Mouse (Mus musculus) gastrocnemius, adult 8-10 months (tissue): ENCODE results near the gene Amigo2. TPM values are rescaled to one million over a fixed set of nuclear protein-coding genes. Genes with fewer than 3 reads are reported as not detected.

ENCODE experiments used
- DNase-seq, 2 experiments: peaks; one replicate each; pipeline ENCODE4 v3.0.0; 2022; ENCODE audit warnings: low spot score in 2 of 2
- total RNA-seq, 4 experiments: library from RNA; stranded (reverse); gene quantifications; 2 replicates each; pipeline ENCODE4 v1.2.4; 2022

Gene Amigo2
- total RNA-seq, result 1 to 10 TPM in 3 of 4 experiments, under 1 TPM in 1; 0.82 to 1.9 (median 1.7) TPM

DNA sequence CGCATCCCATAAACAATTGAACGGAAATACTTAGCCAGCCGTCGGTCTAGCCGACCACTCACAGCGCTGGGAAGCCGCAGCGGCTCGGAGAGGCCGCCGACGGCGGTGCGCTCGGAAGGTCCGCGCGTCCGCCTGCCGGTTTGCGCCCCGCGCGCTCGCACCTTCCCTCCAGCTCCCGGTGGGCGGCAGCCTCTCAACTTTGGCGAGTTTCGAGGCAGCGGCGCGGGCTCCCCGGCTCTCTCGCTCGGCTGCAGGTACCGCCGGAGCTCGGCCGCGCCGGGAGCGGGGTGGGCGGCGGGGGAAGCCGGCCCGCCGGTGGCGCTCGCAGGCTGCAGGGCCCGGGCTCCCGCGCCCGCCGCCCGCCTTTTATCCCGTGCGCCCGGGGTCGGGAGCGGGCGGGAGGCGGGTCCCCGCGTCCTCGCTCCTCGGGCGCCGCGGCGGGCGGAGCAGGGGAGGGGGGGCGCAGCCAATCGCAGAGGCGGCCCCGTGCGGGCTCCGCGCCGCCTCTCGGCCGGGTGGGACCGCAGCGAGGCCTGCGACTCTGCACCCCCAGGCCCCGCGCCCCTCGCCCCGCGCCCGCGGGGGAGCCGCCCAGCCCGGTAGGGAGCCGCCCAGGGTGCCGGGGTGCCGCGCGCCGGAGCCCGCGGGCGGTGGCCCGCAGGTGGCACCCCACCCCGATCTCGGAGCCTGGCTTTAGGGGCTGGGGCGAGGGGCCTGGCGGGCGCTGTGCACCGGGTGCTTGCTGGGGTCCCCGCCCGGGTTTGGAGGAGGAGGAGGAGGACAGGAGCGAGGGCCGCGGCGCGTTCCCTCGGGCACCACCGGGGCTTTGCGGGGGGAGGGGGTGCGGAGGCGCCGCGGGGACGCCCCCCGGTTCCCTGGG, at the start of gene Amigo2, which contains the start of gene Pced1b:
TSS of gene Amigo2 (minus strand) at position 377 of the 880 bp plus-strand sequence.
TSS of gene Pced1b (plus strand) at position 197 of the 880 bp plus-strand sequence.
- peak; percentile 9 to 23 for DNase-seq

- peak; percentile 22 to 40 for DNase-seq
These were observed 44.4 kb upstream of the Amigo2 start for GRCm38 (mm10) chr15:97291291-97292050.

DNA sequence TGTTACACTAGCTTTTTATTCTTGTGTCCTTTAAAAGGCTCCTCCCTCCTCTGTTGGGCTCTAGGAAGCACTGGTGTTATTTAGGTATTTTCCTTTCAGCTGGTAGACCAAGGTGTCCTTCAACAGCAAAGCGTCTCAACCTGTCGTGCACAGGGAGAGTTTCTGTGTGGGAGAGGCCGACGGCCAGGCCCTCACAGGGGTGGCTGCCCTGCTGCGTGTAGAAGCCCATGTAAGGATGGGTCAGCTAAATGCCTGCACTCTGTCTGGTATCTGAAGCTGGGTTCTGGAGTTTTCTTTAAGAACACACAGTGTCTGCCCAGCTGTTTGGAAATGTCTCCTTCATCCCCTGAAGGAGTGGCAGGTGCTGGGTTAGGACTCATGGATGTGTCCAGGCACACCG, 43.3 kb upstream of the Amigo2 start:
- no peak for DNase-seq

DNA sequence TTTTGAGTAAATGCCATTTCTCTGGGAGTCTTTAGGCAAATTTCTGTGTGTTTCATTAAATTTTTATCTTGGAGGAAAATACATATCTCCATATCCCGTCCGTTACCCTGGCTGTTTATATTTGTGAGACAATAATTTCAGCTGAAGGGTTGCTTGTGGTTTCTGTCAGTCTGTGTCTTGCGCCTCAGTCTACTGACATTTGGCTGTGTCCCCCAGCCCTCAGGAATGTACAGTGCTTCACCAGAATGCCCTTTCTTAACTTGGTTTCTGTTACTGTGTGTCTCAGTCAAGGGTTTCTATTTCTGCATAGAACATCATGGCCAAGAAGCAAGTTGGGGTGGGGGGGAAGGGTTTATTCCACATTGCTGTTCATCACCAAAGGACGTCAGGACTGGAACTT, 42.1 kb upstream of the Amigo2 start:
- no peak for DNase-seq

GRCm38 (mm10) chr15:97288690-97289089, 41.6 kb upstream of the Amigo2 start:
- no peak for DNase-seq

GRCm38 (mm10) chr15:97287436-97288143, 40.5 kb upstream of the Amigo2 start:
- no peak for DNase-seq

DNA sequence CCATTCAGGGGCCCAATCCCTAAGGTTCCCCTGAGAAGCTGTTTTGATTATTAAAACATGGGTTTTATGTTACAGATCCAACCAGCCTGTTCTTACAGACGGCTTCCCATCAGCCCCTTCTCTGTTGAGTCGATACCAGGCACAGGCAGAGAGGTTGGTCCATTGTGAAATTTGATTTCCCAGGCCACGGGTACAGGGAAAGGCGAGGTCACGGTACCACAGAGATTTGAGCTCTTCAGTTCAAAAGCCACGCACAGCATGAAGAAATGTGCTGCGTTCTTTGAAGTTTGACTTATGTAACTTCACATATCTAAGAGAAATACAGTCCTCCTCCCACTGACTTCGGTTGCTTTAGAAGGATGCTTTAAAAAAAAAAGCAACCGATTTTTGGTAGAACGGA, 39.6 kb upstream of the Amigo2 start:
- no peak for DNase-seq

GRCm38 (mm10) chr15:97285665-97286212, 38.7 kb upstream of the Amigo2 start:
- DNase-seq, result no peak

- no peak for DNase-seq
These were observed 37.1 kb upstream of the Amigo2 start for GRCm38 (mm10) chr15:97284201-97284600.

GRCm38 (mm10) chr15:97282572-97282881, 35.4 kb upstream of the Amigo2 start:
- DNase-seq, result no peak

DNA sequence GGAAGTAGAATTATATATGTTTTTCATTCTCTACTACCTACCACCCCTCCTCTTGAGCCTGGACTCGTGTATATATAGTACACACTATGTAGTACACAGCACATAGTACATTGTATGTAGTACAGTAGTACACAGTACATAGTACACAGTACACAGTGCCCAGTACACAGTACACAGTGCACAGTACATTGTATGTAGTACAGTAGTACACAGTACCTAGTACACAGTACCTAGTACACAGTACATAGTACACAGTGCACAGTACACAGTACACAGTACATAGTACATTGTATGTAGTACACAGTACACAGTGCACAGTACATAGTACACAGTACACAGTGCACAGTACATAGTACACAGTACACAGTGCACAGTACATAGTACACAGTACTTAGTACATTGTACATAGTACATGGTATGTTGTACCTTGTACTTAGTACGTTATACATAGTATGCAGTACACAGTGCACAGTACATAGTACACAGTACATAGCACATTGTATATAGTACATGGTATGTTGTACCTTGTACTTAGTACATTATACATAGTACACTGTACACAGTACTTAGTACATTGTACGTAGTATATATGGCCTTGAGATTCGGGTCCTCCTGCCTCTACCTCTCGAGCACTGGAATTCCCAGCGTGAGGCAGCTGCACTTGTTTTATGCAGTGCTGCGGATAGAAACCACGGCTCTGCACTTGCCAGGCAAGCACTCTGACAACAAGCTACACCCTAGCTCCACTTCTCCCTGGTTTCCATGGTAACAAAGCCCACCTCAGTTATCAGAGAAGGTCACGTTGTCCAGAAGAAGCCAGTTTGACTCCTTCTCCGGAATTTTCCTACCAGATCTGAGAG, 34.9 kb upstream of the Amigo2 start:
- no peak for DNase-seq

DNA sequence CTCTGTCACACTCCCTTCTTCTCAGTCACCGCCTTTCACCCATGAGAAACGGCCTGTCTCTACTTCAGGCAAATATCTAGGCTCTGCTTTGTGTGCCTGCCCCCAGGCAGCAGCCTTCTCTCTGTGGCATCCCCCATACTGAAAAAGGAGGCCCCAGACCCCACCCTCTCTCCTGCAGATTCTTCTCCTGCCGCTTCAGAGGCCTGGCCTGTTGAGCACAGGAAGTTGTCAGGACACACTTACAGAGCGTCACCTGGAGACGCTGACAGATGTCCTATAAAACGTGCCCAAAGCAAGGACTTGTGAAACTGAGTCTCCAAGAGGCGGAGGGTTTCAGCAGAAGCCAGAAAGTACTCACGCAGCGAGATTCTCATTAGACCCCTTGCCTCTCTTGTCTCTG, 33.7 kb upstream of the Amigo2 start:
- DNase-seq, result no peak

GRCm38 (mm10) chr15:97280131-97280530, 33.0 kb upstream of the Amigo2 start:
- DNase-seq, result no peak

GRCm38 (mm10) chr15:97278340-97278948, 31.4 kb upstream of the Amigo2 start:
- no peak for DNase-seq

DNA sequence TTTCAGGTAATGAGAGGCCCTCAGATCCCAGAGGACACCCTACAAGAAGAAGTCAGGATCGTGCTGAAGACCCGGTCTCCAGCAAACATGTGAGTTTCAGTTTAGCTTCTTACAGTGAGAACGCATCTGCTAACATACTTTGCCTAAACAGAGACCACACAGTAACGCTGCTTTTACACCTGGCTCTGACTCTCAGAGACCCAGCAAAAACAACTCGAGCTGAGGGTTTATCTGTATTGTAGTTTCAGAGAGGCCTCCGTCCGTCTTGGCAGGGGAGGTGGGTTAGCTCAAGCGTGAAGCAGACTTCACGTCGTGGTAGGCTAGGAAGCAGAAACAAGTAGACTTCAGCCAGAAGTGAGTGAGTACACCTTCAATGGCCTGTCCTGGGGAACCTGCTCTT, 30.2 kb upstream of the Amigo2 start:
- no peak for DNase-seq

- no peak for DNase-seq
These were observed 29.6 kb upstream of the Amigo2 start for GRCm38 (mm10) chr15:97276660-97277153.

- no peak for DNase-seq
These were observed 28.7 kb upstream of the Amigo2 start for GRCm38 (mm10) chr15:97275626-97276395.

- no peak for DNase-seq
These were observed 25.7 kb upstream of the Amigo2 start for GRCm38 (mm10) chr15:97272831-97273230.

GRCm38 (mm10) chr15:97271985-97272697, 25.1 kb upstream of the Amigo2 start:
- no peak for DNase-seq
